Mouse (Mus musculus) pancreas, adult 10 weeks (tissue): ENCODE measurements around the gene Yars. TPM values are rescaled to one million over a fixed set of nuclear protein-coding genes. Genes with fewer than 3 reads are reported as not detected.

Experiments used
- polyA plus RNA-seq: library from polyadenylated mRNA; stranded (reverse); fragments of 350-450 nt; fragmentation: Illumina TruSeq; extraction: RNeasy Lipid Tissue Mini Kit (QIAGEN cat#74804); gene quantifications from one replicate; pipeline ENCODE4 v1.2.3, GENCODE M21; 2015; ENCODE audit warnings: low read depth, low replicate concordance; ENCODE audit not compliant: insufficient read depth

Gene Yars
- polyA plus RNA-seq, result 18.5 TPM

DNA sequence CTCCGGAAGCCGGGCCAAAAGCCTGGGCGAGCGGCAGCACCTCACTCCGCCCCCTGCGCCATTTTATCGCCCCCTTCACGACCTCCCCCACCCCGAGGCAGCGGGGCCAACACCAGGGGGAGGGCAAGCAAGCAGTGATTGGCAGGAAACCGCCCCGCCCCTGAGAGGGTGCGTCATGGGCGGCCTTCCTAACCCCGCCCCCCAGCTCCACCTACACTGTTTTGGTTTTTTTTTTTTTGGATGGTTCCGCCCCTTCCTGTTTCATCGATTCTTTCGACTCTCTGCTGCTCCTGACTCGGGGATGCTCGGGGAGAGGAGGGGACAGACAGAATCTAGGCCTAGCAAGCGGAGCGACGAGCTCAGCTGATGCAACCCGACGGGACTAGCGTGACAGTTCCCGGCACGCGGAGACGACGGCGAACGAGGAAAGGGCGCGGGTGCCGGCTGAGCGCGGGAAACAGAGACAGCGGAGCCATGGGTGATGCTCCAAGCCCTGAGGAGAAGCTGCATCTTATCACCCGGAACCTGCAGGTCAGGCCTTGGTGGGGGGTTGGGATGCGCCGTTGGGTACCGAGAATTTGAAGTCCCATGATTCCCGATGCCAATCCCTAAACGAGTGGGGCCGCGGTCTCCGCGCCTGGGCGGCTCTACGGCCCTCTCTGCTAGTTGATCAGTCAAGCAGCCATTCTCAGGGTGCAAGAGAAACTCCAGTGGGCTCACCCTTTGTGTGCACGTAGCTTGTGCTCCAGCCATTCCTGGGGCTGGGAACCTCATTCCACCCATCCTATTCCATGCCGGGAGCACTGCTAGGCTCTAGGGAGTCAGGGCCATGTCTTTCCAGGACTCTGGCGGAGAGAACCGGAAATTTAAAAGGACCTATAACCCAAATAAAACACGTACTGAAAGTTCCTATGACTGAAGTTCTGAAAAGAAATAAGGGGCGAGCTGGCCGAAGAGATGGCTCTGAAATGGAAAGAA is at the start of gene Yars, which contains the start of gene S100pbp:
TSS of gene Yars (plus strand) at position 219 of the 978 bp plus-strand sequence.
TSS of gene S100pbp (minus strand) at position 186 of the 978 bp plus-strand sequence.

DNA sequence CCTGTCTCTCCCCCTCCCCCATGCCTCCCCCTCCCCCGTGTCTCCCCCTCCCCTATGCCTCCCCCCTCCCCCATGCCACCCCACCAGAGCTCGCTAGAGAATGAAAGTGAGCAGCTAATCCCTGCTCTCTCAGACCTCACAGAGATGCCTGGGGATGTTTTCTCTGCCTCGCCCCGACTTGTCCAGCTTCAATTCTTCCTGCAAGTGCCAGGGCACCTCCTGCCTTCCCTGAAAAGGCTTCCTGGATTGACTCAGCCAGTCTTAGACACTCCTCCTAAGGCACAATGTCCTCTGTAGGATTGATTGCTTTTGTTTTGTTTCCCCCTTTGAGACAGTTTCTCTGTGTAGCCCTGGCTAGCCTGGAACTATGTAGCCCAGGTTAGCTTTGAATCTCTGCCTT is 71.6 kb downstream of the Yars start, which contains the start of gene C77080:
TSS of gene C77080 (minus strand) at position 209 of the 400 bp plus-strand sequence.

Other genes starting within 250 kb of the Yars start
- 1.6 TPM for gene Azin2, start 227.3 kb upstream of the Yars start, polyA plus RNA-seq
- gene Ak2, start 197.8 kb upstream of the Yars start, polyA plus RNA-seq, result 30.6 TPM
- 5.2 TPM for gene Rnf19b, start 131.5 kb upstream of the Yars start, polyA plus RNA-seq
- gene Tmem54, start 84.2 kb upstream of the Yars start, polyA plus RNA-seq, result not detected
- gene Hpca, start 67.7 kb upstream of the Yars start, polyA plus RNA-seq, result not detected
- gene Fndc5, start 52.8 kb upstream of the Yars start, polyA plus RNA-seq, result not detected
- 4.6 TPM for gene S100pbp, start within 50 bp of the Yars start, polyA plus RNA-seq
- gene C77080, start 71.6 kb downstream of the Yars start, polyA plus RNA-seq, result 6.5 TPM
- 0.41 TPM for gene Sync, start 97.9 kb downstream of the Yars start, polyA plus RNA-seq
- gene Rbbp4, start 145.6 kb downstream of the Yars start, polyA plus RNA-seq, result 12.0 TPM
- 5.0 TPM for gene Zbtb8os, start 145.9 kb downstream of the Yars start, polyA plus RNA-seq
- gene Zbtb8a, start 188.4 kb downstream of the Yars start, polyA plus RNA-seq, result 1.6 TPM